ENCODE assay signal across 9 mouse cellular contexts in the genomic region with DNA sequence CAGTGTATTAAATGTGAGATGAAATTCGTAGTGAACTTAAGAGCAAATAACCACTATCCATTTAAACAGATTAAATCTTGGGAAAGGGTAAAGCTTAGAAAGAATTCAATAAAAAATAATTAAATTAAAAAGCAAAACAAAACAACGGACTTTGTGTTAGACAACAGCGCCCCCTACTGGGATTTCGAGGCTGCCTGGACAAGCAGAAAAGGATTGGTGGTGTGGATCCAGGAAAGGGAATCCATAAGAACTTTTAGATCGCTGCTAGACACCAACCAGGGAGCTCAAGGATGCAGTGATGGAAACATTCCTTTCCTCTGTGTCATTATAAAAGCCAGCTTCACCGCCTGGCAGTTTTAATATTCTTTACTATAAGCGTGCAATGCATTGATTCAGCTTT. TPM values are rescaled to one million over a fixed set of nuclear protein-coding genes. Genes with fewer than 3 reads are reported as not detected.
DNase-seq lines count a peak whose midpoint lies in the region; ATAC-seq and TF ChIP-seq lines count a peak whose summit lies in the region.
"Had no signal": no experiment of that assay in that cellular context is flagged by ENCODE, and none has a peak within 500 bp of the region (broad histone marks: within the 10 kb centered on the region; RNA-seq: fewer than 3 reads in every experiment).

No protein-coding gene starts in this region.

- CTCF ChIA-PET in Patski (lab: Charles Lee): interaction anchor here (0.6 to 1.8 kb wide), 8 partner anchors 10 to 519 kb away, joined by 3 to 7 read pairs (median 4); no protein-coding TSS in a partner anchor

- H3K79me2 ChIP-seq in heart, adult 2 months (replicated peaks; ENCODE audit: control insufficient read depth, insufficient read depth, low read length): no peaks in the 10 kb centered on the region

- no peak for TF ChIP-seq EP300 in heart, adult 2 months (IDR thresholded peaks at IDR 0.05; ENCODE audit: insufficient read depth, low read depth, low read length)

- POLR2A ChIA-PET in Patski (lab: Charles Lee): no interaction called here

- no peaks in the 10 kb centered on the region for H3K27me3 ChIP-seq in heart, adult 2 months (ENCODE audit: control insufficient read depth, insufficient read depth, low read length)
- no peaks in the 10 kb centered on the region for H3K27me3 ChIP-seq in heart, embryonic 12.5 days (replicated peaks)
- peaks cover 36% of the 10 kb centered on the region for H3K27me3 ChIP-seq in Patski

- ATAC-seq in heart, embryonic 12.5 days (ENCODE audit: insufficient number of reproducible peaks, low FRiP score): no peak
- no peak for ATAC-seq in Patski

- peak; percentile 95 for TF ChIP-seq CTCF in heart, adult 2 months (IDR thresholded peaks at IDR 0.05)
- peak; percentile 79 for TF ChIP-seq CTCF in Patski (IDR thresholded peaks at IDR 0.05)

- no peak overlapping the region for H3K4me3 ChIP-seq in heart, adult 2 months
- H3K4me3 ChIP-seq in heart, embryonic 12.5 days: no peak overlapping the region
- H3K4me3 ChIP-seq: midbrain, embryonic 12.5 days had no signal

- WGBS in heart, adult 2 months: 7% methylated on average over 7 of the region's 7 CpGs
- 11% methylated on average over 7 of the region's 7 CpGs for WGBS in heart, embryonic 12.5 days

- in situ Hi-C loops in Patski (cut with MboI; ENCODE audit: low pct_unique_long_range_greater_than_20kb): loop anchor here (5.0 to 25.0 kb wide), 3 partner anchors 606 to 1356 kb away; no protein-coding TSS in a partner anchor

- peak; percentile 27 to 68 for DNase-seq in heart, adult 2 months
- peak; percentile 2 for DNase-seq in Patski (ENCODE audit: low read depth, low spot score)
- DNase-seq in cerebellum, postnatal 14 days: peak; percentile 76 to 84
- DNase-seq in heart, postnatal 14 days: peak; percentile 69 to 80
- DNase-seq in left cerebral cortex, postnatal 14 days (ENCODE audit: low spot score in 2 of 2): peak; percentile 58 to 78
- DNase-seq in retina, adult 2 months (ENCODE audit: low read depth, low spot score): peak; percentile 30
- DNase-seq in thymus, postnatal 25 days: peak; percentile 63

- no peaks in the 10 kb centered on the region for H3K36me3 ChIP-seq in heart, adult 2 months (ENCODE audit: control insufficient read depth, insufficient read depth, low read length)
- H3K36me3 ChIP-seq in heart, embryonic 12.5 days: no peaks in the 10 kb centered on the region
- H3K36me3 ChIP-seq: midbrain, embryonic 12.5 days had no signal

- H3K4me2 ChIP-seq in heart, embryonic 12.5 days: no peak overlapping the region
- H3K4me2 ChIP-seq: midbrain, embryonic 12.5 days had no signal

- TF ChIP-seq POLR2A in heart, adult 2 months (IDR thresholded peaks at IDR 0.05; ENCODE audit: insufficient read depth, low read depth, low read length): no peak

- H3K9ac ChIP-seq in heart, adult 2 months (ENCODE audit: low read depth, low read length): no peak overlapping the region
- no peak overlapping the region for H3K9ac ChIP-seq in heart, embryonic 12.5 days
- H3K9ac ChIP-seq: midbrain, embryonic 12.5 days had no signal

- no peaks in the 10 kb centered on the region for H3K4me1 ChIP-seq in heart, adult 2 months (ENCODE audit: control insufficient read depth, insufficient read depth, low read length)
- H3K4me1 ChIP-seq in heart, embryonic 12.5 days (replicated peaks): peaks cover 3% of the 10 kb centered on the region; the same call in 1 of the 2 replicates
- H3K4me1 ChIP-seq: midbrain, embryonic 12.5 days had no signal

- H3K9me3 ChIP-seq in heart, embryonic 12.5 days (replicated peaks): no peaks in the 10 kb centered on the region
- H3K9me3 ChIP-seq: midbrain, embryonic 12.5 days had no signal

- intact Hi-C loops in heart, adult 2 months (cut with DNase I): loop anchor here (1.0 kb wide), 1 partner anchor 594 kb away; no protein-coding TSS in a partner anchor
- intact Hi-C loops in heart, postnatal 14 days (cut with DNase I): loop anchor here (5.0 kb wide), 2 partner anchors 596 to 746 kb away; no protein-coding TSS in a partner anchor
- intact Hi-C loops in left cerebral cortex, postnatal 14 days (cut with DNase I): loop anchor here (5.0 kb wide), 1 partner anchor 746 kb away; no protein-coding TSS in a partner anchor

- no peak overlapping the region for H3K27ac ChIP-seq in heart, adult 2 months
- H3K27ac ChIP-seq in heart, embryonic 12.5 days (ENCODE audit: poor library complexity, severe bottlenecking): no peak overlapping the region
- H3K27ac ChIP-seq: midbrain, embryonic 12.5 days had no signal

RNA-seq across cellular contexts. Expression of a gene that starts 51.9 kb away (rescaled TPM):
- total RNA-seq in heart, adult 2 months (2021): 10 to 100 TPM; 15.9 to 19.0 TPM
- 4.4 and 9.3 TPM in 2 replicates for polyA plus RNA-seq in heart, adult 2 months (2012; rRNA removed)
- 45.5 and 47.1 TPM in 2 replicates for polyA plus RNA-seq in heart, embryonic 12.5 days (2016; fragmentation: Nextera tagmentation; extraction: Ambion mirVana)
- 38.4 TPM for polyA plus RNA-seq in Patski (2021)
- 10 to 100 TPM; 25.0 to 25.4 TPM for total RNA-seq in heart, postnatal 14 days (2021)
- 10 to 100 TPM; 60.6 to 61.9 TPM for total RNA-seq in left cerebral cortex, postnatal 14 days (2021)

RNA-seq across cellular contexts. Expression of a gene that starts 52.5 kb away (rescaled TPM):
- 1 to 10 TPM; 8.7 to 9.1 TPM for total RNA-seq in heart, adult 2 months (2021)
- 8.1 and 14.9 TPM in 2 replicates for polyA plus RNA-seq in heart, adult 2 months (2012; rRNA removed)
- polyA plus RNA-seq in heart, embryonic 12.5 days (2016; fragmentation: Nextera tagmentation; extraction: Ambion mirVana): 23.1 and 25.1 TPM in 2 replicates
- polyA plus RNA-seq in Patski (2021): 17.2 TPM
- 10 to 100 TPM; 12.3 to 13.2 TPM for total RNA-seq in heart, postnatal 14 days (2021)
- 10 to 100 TPM; 18.7 to 19.1 TPM for total RNA-seq in left cerebral cortex, postnatal 14 days (2021)

RNA-seq across cellular contexts. Expression of a gene that starts 53.6 kb away (rescaled TPM):
- total RNA-seq in heart, adult 2 months (2021): 10 to 100 TPM; 20.1 to 25.2 TPM
- 6.8 and 11.2 TPM in 2 replicates for polyA plus RNA-seq in heart, adult 2 months (2012; rRNA removed)
- 16.3 and 17.5 TPM in 2 replicates for polyA plus RNA-seq in heart, embryonic 12.5 days (2016; fragmentation: Nextera tagmentation; extraction: Ambion mirVana)
- 20.8 TPM for polyA plus RNA-seq in Patski (2021)
- total RNA-seq in heart, postnatal 14 days (2021): 10 to 100 TPM; 20.4 to 24.7 TPM
- 10 to 100 TPM; 37.4 to 37.7 TPM for total RNA-seq in left cerebral cortex, postnatal 14 days (2021)

Comparison
In these comparisons a context has a peak if more than half of its experiments do, and no peak if none do; other contexts are left out.
1. DNase-seq: peak in every context shown above with its lines; median percentile 80 in cerebellum, postnatal 14 days; 74 in heart, postnatal 14 days; 68 in left cerebral cortex, postnatal 14 days; 63 in thymus, postnatal 25 days; 48 in heart, adult 2 months; 30 in retina, adult 2 months; 2 in Patski.